ENCODE assay signal across 8 mouse cellular contexts in genomic region chr13:46008831-46009666, GRCm38 (mm10). TPM values are rescaled to one million over a fixed set of nuclear protein-coding genes. Genes with fewer than 3 reads are reported as not detected.
DNase-seq lines count a peak whose midpoint lies in the region; ATAC-seq and TF ChIP-seq lines count a peak whose summit lies in the region.

No protein-coding gene starts in this region.

- DNase-seq in heart, postnatal 14 days = no peak
- DNase-seq in brain, adult 2 months (ENCODE audit: low read depth, low spot score) = peak; percentile 76
- DNase-seq in midbrain, embryonic 10.5 days (ENCODE audit: low spot score) = no peak
- no peak for DNase-seq in thymus, adult 2 months
- no peak for DNase-seq in ovary, adult 18-20 months (ENCODE audit: low spot score)

- no peak for ATAC-seq in heart, embryonic 15.5 days (replicated peaks; ENCODE audit: insufficient number of reproducible peaks, insufficient read depth, low FRiP score, low read depth)
- ATAC-seq in forebrain, embryonic 16.5 days = peak; percentile 57
- no peak for ATAC-seq in megakaryocyte, adult 5-6 weeks (ENCODE audit: poor library complexity, severe bottlenecking)

- no peak for TF ChIP-seq CTCF in thymus, adult 2 months (IDR thresholded peaks at IDR 0.05; ENCODE audit: borderline replicate concordance, control insufficient read depth, extremely low read depth, insufficient read depth, low read length, poor library complexity)

- H3K9me3 ChIP-seq in heart, embryonic 15.5 days (replicated peaks) = no peaks in the 10 kb centered on the region
- H3K9me3 ChIP-seq in forebrain, embryonic 16.5 days (ENCODE audit: control insufficient read depth, low read length) = no peaks in the 10 kb centered on the region
- H3K9me3 ChIP-seq in midbrain, embryonic 10.5 days (replicated peaks) = no peaks in the 10 kb centered on the region

- 0 out of 2 replicates have a peak, but pooled peaks cover 2% of the 10 kb centered on the region for H3K27me3 ChIP-seq in heart, embryonic 15.5 days
- no peaks in the 10 kb centered on the region for H3K27me3 ChIP-seq in forebrain, embryonic 16.5 days (replicated peaks; ENCODE audit: control insufficient read depth, insufficient read depth, low read length)
- H3K27me3 ChIP-seq in midbrain, embryonic 10.5 days (ENCODE audit: low read depth, poor library complexity, severe bottlenecking) = peaks cover 33% of the 10 kb centered on the region
- no peaks in the 10 kb centered on the region; the same call in 1 of the 2 replicates for H3K27me3 ChIP-seq in thymus, adult 2 months (ENCODE audit: control insufficient read depth, insufficient read depth, low read length)

- 15% methylated on average over 30 of the region's 30 CpGs for WGBS in heart, embryonic 15.5 days
- 2% methylated on average over 30 of the region's 30 CpGs for whole genome bisulfite sequencing in forebrain, embryonic 16.5 days
- WGBS in midbrain, embryonic 10.5 days = 24% methylated on average over 30 of the region's 30 CpGs
- 34% methylated on average over 30 of the region's 30 CpGs for WGBS in thymus, adult 2 months

- intact Hi-C loops in heart, postnatal 14 days (cut with DNase I) = no loop called here

- no peaks in the 10 kb centered on the region for H3K36me3 ChIP-seq in heart, embryonic 15.5 days
- no peaks in the 10 kb centered on the region for H3K36me3 ChIP-seq in forebrain, embryonic 16.5 days (ENCODE audit: control insufficient read depth, insufficient read depth)
- no peaks in the 10 kb centered on the region for H3K36me3 ChIP-seq in midbrain, embryonic 10.5 days
- no peaks in the 10 kb centered on the region for H3K36me3 ChIP-seq in thymus, adult 2 months (ENCODE audit: control insufficient read depth, insufficient read depth, low read length)

- peaks cover 21% of the 10 kb centered on the region for H3K4me1 ChIP-seq in heart, embryonic 15.5 days (replicated peaks)
- H3K4me1 ChIP-seq in forebrain, embryonic 16.5 days (replicated peaks; ENCODE audit: control insufficient read depth, insufficient read depth, low read length) = peaks cover 32% of the 10 kb centered on the region
- peaks cover 25% of the 10 kb centered on the region for H3K4me1 ChIP-seq in midbrain, embryonic 10.5 days
- H3K4me1 ChIP-seq in thymus, adult 2 months (replicated peaks; ENCODE audit: control insufficient read depth, insufficient read depth, low read length) = 0 out of 2 replicates have a peak, but pooled peaks cover 3% of the 10 kb centered on the region

- H3K9ac ChIP-seq in heart, embryonic 15.5 days = 0 out of 2 replicates have a peak overlapping the region, but pooled peaks have one; percentile 2
- peak overlapping the region; percentile 60 for H3K9ac ChIP-seq in forebrain, embryonic 16.5 days (replicated peaks; ENCODE audit: low read depth, low read length)

- H3K27ac ChIP-seq in heart, embryonic 15.5 days = no peak overlapping the region
- H3K27ac ChIP-seq in forebrain, embryonic 16.5 days (ENCODE audit: low read length) = peak overlapping the region; percentile 82
- H3K27ac ChIP-seq in midbrain, embryonic 10.5 days (replicated peaks) = 0 out of 2 replicates have a peak overlapping the region, but pooled peaks have one; percentile 7
- no peak overlapping the region for H3K27ac ChIP-seq in thymus, adult 2 months (ENCODE audit: control insufficient read depth, insufficient read depth, low read length)

- peak overlapping the region; percentile 22 for H3K4me3 ChIP-seq in heart, embryonic 15.5 days
- H3K4me3 ChIP-seq in forebrain, embryonic 16.5 days (replicated peaks; ENCODE audit: low read length) = peak overlapping the region; percentile 11
- H3K4me3 ChIP-seq in midbrain, embryonic 10.5 days = peak overlapping the region; percentile 35
- no peak overlapping the region for H3K4me3 ChIP-seq in thymus, adult 2 months (ENCODE audit: control insufficient read depth, insufficient read depth, low read length)

- no peak for TF ChIP-seq POLR2A in thymus, adult 2 months (IDR thresholded peaks at IDR 0.05; ENCODE audit: control insufficient read depth, extremely low read depth, insufficient read depth, low read length, poor library complexity)

- H3K4me2 ChIP-seq in heart, embryonic 15.5 days = peak overlapping the region; percentile 57
- peak overlapping the region; percentile 57 for H3K4me2 ChIP-seq in forebrain, embryonic 16.5 days (ENCODE audit: low read length)

RNA-seq across cellular contexts. Expression of gene Atxn1, which starts 44.2 kb away (rescaled TPM):
- 8.1 and 8.4 TPM in 2 replicates for polyA plus RNA-seq in heart, embryonic 15.5 days (2015; fragmentation: Nextera tagmentation; extraction: Ambion mirVana)
- total RNA-seq in heart, postnatal 14 days (2021) = 10 to 100 TPM; 43.3 to 46.1 TPM
- 12.1 and 15.3 TPM in 2 replicates for polyA plus RNA-seq in forebrain, embryonic 16.5 days (2015; fragmentation: Nextera tagmentation; extraction: Ambion mirVana)
- polyA plus RNA-seq in midbrain, embryonic 10.5 days (2016; fragmentation: Nextera tagmentation; extraction: Ambion mirVana) = 1.3 and 2.2 TPM in 2 replicates
- polyA plus RNA-seq in thymus, adult 2 months (2012; rRNA removed) = 13.5 and 17.5 TPM in 2 replicates
- 4.8 and 9.0 TPM in 2 replicates for total RNA-seq in megakaryocyte, adult 5-6 weeks (2015)
- total RNA-seq in megakaryocyte, adult 5-6 weeks (2017) = 5.9 and 22.2 TPM in 2 replicates

Comparison
In these comparisons a context has a peak if more than half of its experiments do, and no peak if none do; other contexts are left out.
1. H3K27ac ChIP-seq: peak in forebrain, embryonic 16.5 days (single experiment) and midbrain, embryonic 10.5 days (single experiment); none in heart, embryonic 15.5 days (single experiment) and thymus, adult 2 months (single experiment).